Mouse (Mus musculus) G1E (cell line): ENCODE results near the gene Rasal1. TPM values are rescaled to one million over a fixed set of nuclear protein-coding genes. Genes with fewer than 3 reads are reported as not detected.

Experiments used
- ATAC-seq: 2 replicates; pipeline ENCODE4 v1.8.0; 2016; ENCODE audit warnings: mild to moderate bottlenecking; ENCODE audit not compliant: insufficient number of reproducible peaks, poor library complexity, low FRiP score, severe bottlenecking; ENCODE audit errors: extremely low read depth
- DNase-seq: peaks from one replicate; pipeline ENCODE4 v3.0.0; 2012; ENCODE audit warnings: low spot score
- H3K27me3 ChIP-seq: 2 replicates; pipeline ENCODE4 v1.6.1; 2012; ENCODE audit warnings: mild to moderate bottlenecking, low read length, inconsistent platforms; ENCODE audit not compliant: insufficient read depth
- H3K36me3 ChIP-seq: replicated peaks from 2 replicates; pipeline ENCODE3; 2012; ENCODE audit warnings: mild to moderate bottlenecking, inconsistent platforms
- H3K4me1 ChIP-seq: 2 replicates; pipeline ENCODE4 v1.6.1; 2012; ENCODE audit warnings: low read depth, low read length, inconsistent platforms, mixed read lengths; ENCODE audit not compliant: insufficient read depth
- H3K4me3 ChIP-seq: 2 replicates; pipeline ENCODE4 v1.5.1; 2012; ENCODE audit warnings: low read depth, mild to moderate bottlenecking, inconsistent platforms, low read length, moderate library complexity, mixed read lengths
- H3K9me3 ChIP-seq: replicated peaks from 2 replicates; pipeline ENCODE4 v1.6.1; 2012; ENCODE audit warnings: inconsistent platforms
- CTCF ChIP-seq: IDR thresholded peaks from 2 replicates; pipeline ENCODE4 v1.5.1; 2012; ENCODE audit warnings: low read depth, low read length, inconsistent platforms, mixed read lengths
- GATA1 ChIP-seq: IDR thresholded peaks from 2 replicates; pipeline ENCODE4 v1.6.1; 2012; ENCODE audit warnings: borderline replicate concordance, low read length, inconsistent platforms, mixed read lengths
- GATA2 ChIP-seq: IDR thresholded peaks from 2 replicates; pipeline ENCODE4 v1.6.1; 2012; ENCODE audit warnings: low read depth, low read length, inconsistent platforms, borderline replicate concordance
- POLR2AphosphoS5 ChIP-seq: IDR thresholded peaks from 2 replicates; pipeline ENCODE4 v1.6.1; 2012; ENCODE audit warnings: low read depth, low read length, inconsistent platforms; ENCODE audit not compliant: insufficient replicate concordance
- TAL1 ChIP-seq: conservative IDR thresholded peaks from 2 replicates; pipeline ENCODE4 v1.6.1; 2012; ENCODE audit warnings: low read depth, low read length, inconsistent platforms, mixed read lengths
- polyA plus RNA-seq: library from polyadenylated mRNA; stranded (reverse); fragments of >175 nt; gene quantifications from 2 replicates; pipeline ENCODE4 v1.2.3, GENCODE M21; 2012
- total RNA-seq, 2 experiments: library from RNA; stranded (forward) in 1 of 2; stranded (reverse) in 1 of 2; fragments of 200-1000 nt in 1 of 2; fragments of >200 nt in 1 of 2; fragmentation: Nextera tagmentation in 1 of 2; gene quantifications; 2 replicates each; pipeline ENCODE4 v1.2.3; 2014 to 2017

Gene Rasal1
- total and polyA plus RNA-seq, 3 experiments = 1.4 to 10.8 (median 5.6) TPM

- DNase-seq = no peak
- TF ChIP-seq TAL1 = no peak
- no peak for TF ChIP-seq CTCF
- TF ChIP-seq POLR2AphosphoS5 = no peak
- no peak for TF ChIP-seq GATA1
- no peak for TF ChIP-seq GATA2
- no peak overlapping the region for H3K4me3 ChIP-seq
- H3K4me1 ChIP-seq = peaks cover 52% of the 10 kb centered on the region
- peaks cover 74% of the 10 kb centered on the region for H3K27me3 ChIP-seq
- no peak for ATAC-seq
- no peaks in the 10 kb centered on the region for H3K36me3 ChIP-seq
- H3K9me3 ChIP-seq = peaks cover 6% of the 10 kb centered on the region
Measured at GRCm38 (mm10) chr5:120694695-120695074, 46.1 kb downstream of the Rasal1 start.

DNA sequence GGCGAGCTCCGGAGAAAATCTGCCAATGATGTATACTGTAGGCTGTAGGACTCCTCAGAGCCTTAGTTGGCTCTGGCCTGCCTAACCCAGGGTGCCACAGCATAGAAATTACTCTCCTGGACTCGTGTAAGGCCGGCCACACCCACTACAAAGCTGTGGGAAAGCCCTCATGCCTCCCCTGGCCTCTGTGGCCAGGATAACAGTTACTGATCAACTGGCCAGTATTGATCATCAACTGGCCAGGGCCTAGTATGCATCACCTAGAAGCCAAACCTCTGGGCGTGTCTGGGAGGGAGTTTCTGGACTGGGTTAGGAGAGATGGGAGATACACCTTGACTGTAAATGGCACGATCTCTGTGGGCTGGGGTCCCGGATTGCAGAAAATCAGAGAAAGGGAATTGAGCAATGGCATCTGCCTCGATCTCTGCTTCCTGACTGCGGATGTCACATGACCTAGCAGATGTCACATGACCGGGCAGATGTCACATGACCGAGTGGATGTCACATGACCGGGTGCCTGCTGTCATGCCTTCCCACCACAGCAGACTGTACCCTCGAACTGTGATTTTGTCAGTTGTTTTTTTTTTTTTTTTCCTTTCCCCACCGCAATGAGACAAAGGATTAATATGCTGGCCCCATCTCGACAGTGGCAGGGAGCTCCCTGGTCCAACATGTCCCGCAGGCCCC, 47.6 kb downstream of the Rasal1 start:
- TF ChIP-seq CTCF = no peak
- no peak for TF ChIP-seq GATA2
- no peak for TF ChIP-seq TAL1
- no peak for TF ChIP-seq POLR2AphosphoS5
- no peak for TF ChIP-seq GATA1
- H3K4me3 ChIP-seq = no peak overlapping the region
- no peak for DNase-seq

DNA sequence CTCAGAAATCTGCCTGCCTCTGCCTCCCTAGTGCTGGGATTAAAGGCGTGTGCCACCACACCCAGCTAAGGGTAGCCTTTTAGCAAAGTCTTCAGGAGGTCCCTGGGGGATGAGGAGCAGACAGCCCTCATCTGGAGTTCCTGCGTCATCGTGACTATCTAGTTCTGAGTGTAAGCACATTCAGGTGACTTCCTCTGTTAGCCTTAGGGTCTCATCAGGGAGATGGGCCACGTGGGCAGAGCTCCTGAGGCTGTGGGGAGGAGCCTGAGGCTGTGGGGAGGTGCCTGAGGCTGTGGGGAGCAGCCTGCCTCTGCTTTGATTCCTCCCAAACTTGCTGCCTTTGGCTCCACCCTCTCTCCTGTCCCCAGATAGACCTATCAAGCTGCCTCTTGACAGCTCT, 48.3 kb downstream of the Rasal1 start:
- DNase-seq (no peak), ATAC-seq (no peak)
- Histone ChIP-seq H3K27me3 (peaks cover 75% of the 10 kb centered on the region), H3K4me3 (no peak overlapping the region), H3K4me1 (peaks cover 38% of the 10 kb centered on the region), H3K36me3 (no peaks in the 10 kb centered on the region), H3K9me3 (peaks cover 6% of the 10 kb centered on the region)
- TF ChIP-seq POLR2AphosphoS5 (no peak), CTCF (no peak), GATA2 (no peak), TAL1 (no peak), GATA1 (no peak)

More for the DNA sequence above, 47.6 kb downstream of the Rasal1 start:
- peaks cover 6% of the 10 kb centered on the region for H3K9me3 ChIP-seq
- H3K4me1 ChIP-seq = peaks cover 42% of the 10 kb centered on the region
- H3K27me3 ChIP-seq = peaks cover 81% of the 10 kb centered on the region
- no peak for ATAC-seq
- H3K36me3 ChIP-seq = no peaks in the 10 kb centered on the region

DNA sequence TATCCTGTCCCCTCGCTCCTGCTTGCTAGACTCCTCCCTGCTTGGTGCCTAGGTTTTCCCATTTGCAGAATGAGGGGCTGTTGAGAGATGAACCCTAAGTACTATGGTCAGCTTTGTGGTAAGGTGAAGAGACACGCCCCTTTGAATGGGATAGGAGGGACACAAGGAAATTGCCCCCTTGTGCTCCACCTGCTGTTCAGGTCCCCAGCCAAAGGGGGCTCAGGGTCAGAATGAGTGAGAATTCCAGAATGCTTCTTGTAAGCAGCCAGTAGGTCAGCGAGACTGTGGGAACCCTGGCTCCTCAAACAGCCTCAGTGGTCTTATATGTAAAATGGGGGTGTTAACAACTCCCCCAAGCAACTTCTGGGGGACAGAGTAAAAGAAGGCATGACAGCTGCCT, 49.6 kb downstream of the Rasal1 start:
- ATAC-seq = no peak

DNA sequence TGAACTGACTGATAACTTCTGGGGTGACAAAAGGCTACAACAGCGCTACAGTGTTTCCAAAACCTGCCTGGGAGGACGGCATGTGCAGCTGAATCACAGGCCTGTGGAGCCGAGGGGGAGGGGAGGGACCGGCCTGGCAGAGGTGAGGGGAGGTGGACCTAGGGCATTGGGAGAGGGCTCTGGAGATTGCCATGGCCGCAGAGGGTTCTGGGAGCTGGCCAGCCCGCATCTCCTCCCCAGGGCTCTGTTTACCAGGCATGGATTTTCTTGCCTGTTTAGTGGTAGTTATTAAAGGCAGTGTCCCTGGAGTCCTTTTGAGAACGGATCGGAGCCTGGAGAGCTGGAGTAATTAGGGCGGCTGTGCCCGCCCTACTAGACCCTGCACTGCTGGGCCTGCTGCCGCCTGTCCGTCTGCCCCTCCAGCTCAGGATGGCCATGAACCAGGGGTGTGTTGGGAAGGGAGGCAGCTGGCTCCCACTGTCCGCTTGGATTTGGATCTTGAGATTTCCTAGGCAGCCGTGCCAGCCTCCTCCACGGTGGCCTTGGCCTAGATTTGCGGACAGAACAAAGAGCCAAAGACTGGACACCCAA, 50.3 kb downstream of the Rasal1 start:
- Histone ChIP-seq H3K4me1 (peaks cover 33% of the 10 kb centered on the region), H3K36me3 (no peaks in the 10 kb centered on the region), H3K9me3 (peaks cover 6% of the 10 kb centered on the region), H3K27me3 (peaks cover 81% of the 10 kb centered on the region), H3K4me3 (no peak overlapping the region)
- ATAC-seq = no peak
- no peak for DNase-seq
- no peak for TF ChIP-seq CTCF

More for the DNA sequence above, 49.6 kb downstream of the Rasal1 start:
- H3K27me3 ChIP-seq = peaks cover 74% of the 10 kb centered on the region
- H3K4me3 ChIP-seq = no peak overlapping the region
- no peak for TF ChIP-seq POLR2AphosphoS5
- no peak for TF ChIP-seq TAL1
- TF ChIP-seq GATA2 = no peak
- TF ChIP-seq GATA1 = no peak
- TF ChIP-seq CTCF = no peak
- H3K4me1 ChIP-seq = peaks cover 34% of the 10 kb centered on the region
- H3K36me3 ChIP-seq = no peaks in the 10 kb centered on the region
- no peak for DNase-seq
- peaks cover 6% of the 10 kb centered on the region for H3K9me3 ChIP-seq

DNA sequence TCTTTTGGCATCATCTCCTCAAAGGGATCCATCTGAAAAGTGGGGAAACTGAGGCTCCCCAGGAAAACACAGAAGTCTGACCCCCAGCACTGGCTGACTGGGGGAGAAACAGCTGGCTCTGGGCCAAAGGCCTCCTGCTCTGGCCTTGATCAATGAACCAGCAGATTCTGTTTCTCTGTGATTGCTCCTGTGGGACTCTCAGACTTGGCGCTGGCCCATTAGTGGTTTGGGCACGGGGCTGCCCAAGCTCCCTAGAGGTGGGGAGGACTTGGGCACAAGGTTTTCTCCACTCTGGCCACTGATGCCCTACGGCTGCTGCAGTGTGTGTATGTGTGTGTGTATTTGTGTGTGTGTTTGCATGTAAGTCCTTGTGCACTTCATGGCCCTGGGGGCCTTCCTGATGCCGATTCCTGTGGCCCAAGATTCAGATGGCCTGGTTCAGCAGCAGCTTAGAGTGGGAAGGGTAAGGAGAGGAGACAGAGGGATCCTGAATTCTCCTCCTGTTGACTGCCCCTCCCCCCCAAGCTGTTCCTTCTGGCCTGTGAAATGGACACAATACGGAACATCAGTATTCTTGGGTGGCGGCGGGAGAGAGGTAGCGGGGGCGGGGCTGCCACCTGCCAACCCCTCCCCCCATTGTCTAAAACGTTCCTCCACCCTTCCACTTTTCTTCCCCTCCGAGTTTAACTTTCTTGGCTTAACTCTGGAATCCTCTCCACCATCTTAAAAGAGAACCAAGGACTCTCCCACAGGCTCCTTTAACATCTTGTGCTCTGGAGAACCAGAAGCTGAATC, 52.6 kb downstream of the Rasal1 start:
- Histone ChIP-seq H3K27me3 (peaks cover 84% of the 10 kb centered on the region), H3K4me1 (peaks cover 34% of the 10 kb centered on the region), H3K36me3 (no peaks in the 10 kb centered on the region), H3K9me3 (no peaks in the 10 kb centered on the region), H3K4me3 (no peak overlapping the region)
- TF ChIP-seq GATA2 (no peak), GATA1 (no peak), POLR2AphosphoS5 (no peak), TAL1 (no peak), CTCF (no peak)
- ATAC-seq (no peak), DNase-seq (no peak)
